Mouse (Mus musculus): ENCODE measurements at regions not wholly inside any gene's neighbourhood (a gene's known extent, or its start where the extent isn't known, plus 50 kb on each side); places are given as distances from the start of the nearest gene placed in this dataset.

DNA sequence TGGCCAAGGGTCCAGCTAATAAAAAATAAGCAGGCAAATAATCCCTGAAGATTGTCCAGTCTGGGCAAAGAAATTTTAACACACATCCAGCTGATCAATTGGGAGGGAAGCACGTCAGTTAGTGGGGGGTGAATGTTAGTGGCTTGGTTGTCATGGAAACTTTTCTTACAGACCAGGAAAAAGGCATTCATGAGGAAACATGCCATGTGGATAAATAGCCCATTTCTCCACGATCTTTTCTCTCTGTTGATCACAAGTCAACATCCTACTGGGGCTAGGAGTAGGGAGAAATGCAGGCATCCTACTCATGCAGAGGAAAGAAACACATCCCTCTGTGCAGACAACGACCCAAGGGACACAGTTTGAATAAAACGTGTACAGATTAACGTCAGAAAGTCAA, 243.8 kb upstream of the Got2 start:
- H3K4me2 ChIP-seq (replicated peaks; ENCODE audit: low read depth, low read length): no peak overlapping the region
- no peaks in the 10 kb centered on the region for H3K9me3 ChIP-seq (ENCODE audit: low read length)
- no peak for TF ChIP-seq CTCF (IDR thresholded peaks at IDR 0.05)
- TF ChIP-seq EP300 (IDR thresholded peaks at IDR 0.05): no peak
- ATAC-seq (no peak), DNase-seq (ENCODE audit: low spot score) (no peak)
- no peaks in the 10 kb centered on the region for H3K36me3 ChIP-seq (ENCODE audit: insufficient read depth, low read length)
- 49% methylated on average over 5 of the region's 5 CpGs for WGBS
- no peak overlapping the region for H3K4me3 ChIP-seq (ENCODE audit: low read depth, low read length)
- no peak overlapping the region for H3K9ac ChIP-seq (replicated peaks; ENCODE audit: low read depth)
- no peak overlapping the region for H3K27ac ChIP-seq (ENCODE audit: low read length)
- no peaks in the 10 kb centered on the region for H3K27me3 ChIP-seq (replicated peaks; ENCODE audit: insufficient read depth, low read length)
- no peaks in the 10 kb centered on the region for H3K4me1 ChIP-seq (ENCODE audit: insufficient read depth, low read depth, low read length)

GRCm38 (mm10) chr8:96128329-96128728, 240.0 kb upstream of the Got2 start:
- no peaks in the 10 kb centered on the region for H3K4me1 ChIP-seq (ENCODE audit: insufficient read depth, low read depth, low read length)
- no peak overlapping the region for H3K4me3 ChIP-seq (ENCODE audit: low read depth, low read length)
- no peak overlapping the region for H3K9ac ChIP-seq (replicated peaks; ENCODE audit: low read depth)
- no peak for DNase-seq (ENCODE audit: low spot score)
- TF ChIP-seq CTCF (IDR thresholded peaks at IDR 0.05) (no peak), EP300 (IDR thresholded peaks at IDR 0.05) (no peak)
- H3K9me3 ChIP-seq (ENCODE audit: low read length): no peaks in the 10 kb centered on the region
- 70% methylated on average over 2 of the region's 2 CpGs for WGBS
- no peaks in the 10 kb centered on the region for H3K36me3 ChIP-seq (ENCODE audit: insufficient read depth, low read length)
- no peak overlapping the region for H3K27ac ChIP-seq (ENCODE audit: low read length)
- ATAC-seq: no peak
- H3K4me2 ChIP-seq (replicated peaks; ENCODE audit: low read depth, low read length): no peak overlapping the region
- H3K27me3 ChIP-seq (replicated peaks; ENCODE audit: insufficient read depth, low read length): no peaks in the 10 kb centered on the region

GRCm38 (mm10) chr8:96100817-96101216, 212.5 kb upstream of the Got2 start:
- H3K9ac ChIP-seq (replicated peaks; ENCODE audit: low read depth): no peak overlapping the region
- DNase-seq (ENCODE audit: low spot score): no peak
- no peaks in the 10 kb centered on the region for H3K36me3 ChIP-seq (ENCODE audit: insufficient read depth, low read length)
- TF ChIP-seq CTCF (IDR thresholded peaks at IDR 0.05): no peak
- TF ChIP-seq EP300 (IDR thresholded peaks at IDR 0.05): no peak
- ATAC-seq: no peak
- WGBS: 82% methylated on average over 5 of the region's 5 CpGs
- no peak overlapping the region for H3K27ac ChIP-seq (ENCODE audit: low read length)
- no peak overlapping the region for H3K4me2 ChIP-seq (replicated peaks; ENCODE audit: low read depth, low read length)
- H3K4me1 ChIP-seq (ENCODE audit: insufficient read depth, low read depth, low read length): no peaks in the 10 kb centered on the region
- no peaks in the 10 kb centered on the region for H3K9me3 ChIP-seq (ENCODE audit: low read length)
- no peak overlapping the region for H3K4me3 ChIP-seq (ENCODE audit: low read depth, low read length)
- no peaks in the 10 kb centered on the region for H3K27me3 ChIP-seq (replicated peaks; ENCODE audit: insufficient read depth, low read length)

DNA sequence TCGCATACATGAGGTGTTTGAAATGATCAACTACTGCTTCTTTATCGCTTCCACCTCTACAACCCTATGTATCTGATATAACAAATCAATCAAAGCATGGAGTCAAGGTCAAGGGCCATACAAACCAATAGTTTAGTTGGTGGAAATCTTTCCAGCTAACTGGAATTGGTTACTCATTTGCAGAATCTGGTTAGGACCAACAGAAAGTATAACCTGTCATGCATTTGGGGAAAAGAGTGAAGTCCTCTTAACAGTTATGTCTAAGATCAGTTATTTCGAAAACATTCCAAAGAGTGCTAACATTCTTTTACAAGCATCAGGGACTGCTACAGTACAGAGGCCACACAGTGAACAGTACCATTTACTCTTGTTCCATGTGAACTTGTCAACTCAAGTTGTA, 204.6 kb upstream of the Got2 start:
- DNase-seq (ENCODE audit: low spot score): no peak
- H3K4me3 ChIP-seq (ENCODE audit: low read depth, low read length): no peak overlapping the region
- no peak for TF ChIP-seq CTCF (IDR thresholded peaks at IDR 0.05)
- TF ChIP-seq EP300 (IDR thresholded peaks at IDR 0.05): no peak
- no peaks in the 10 kb centered on the region for H3K4me1 ChIP-seq (ENCODE audit: insufficient read depth, low read depth, low read length)
- no peak overlapping the region for H3K4me2 ChIP-seq (replicated peaks; ENCODE audit: low read depth, low read length)
- 78% methylated on average over 3 of the region's 3 CpGs for WGBS
- H3K9ac ChIP-seq (replicated peaks; ENCODE audit: low read depth): no peak overlapping the region
- no peak for ATAC-seq
- no peaks in the 10 kb centered on the region for H3K9me3 ChIP-seq (ENCODE audit: low read length)
- no peaks in the 10 kb centered on the region for H3K36me3 ChIP-seq (ENCODE audit: insufficient read depth, low read length)
- no peaks in the 10 kb centered on the region for H3K27me3 ChIP-seq (replicated peaks; ENCODE audit: insufficient read depth, low read length)
- no peak overlapping the region for H3K27ac ChIP-seq (ENCODE audit: low read length)

DNA sequence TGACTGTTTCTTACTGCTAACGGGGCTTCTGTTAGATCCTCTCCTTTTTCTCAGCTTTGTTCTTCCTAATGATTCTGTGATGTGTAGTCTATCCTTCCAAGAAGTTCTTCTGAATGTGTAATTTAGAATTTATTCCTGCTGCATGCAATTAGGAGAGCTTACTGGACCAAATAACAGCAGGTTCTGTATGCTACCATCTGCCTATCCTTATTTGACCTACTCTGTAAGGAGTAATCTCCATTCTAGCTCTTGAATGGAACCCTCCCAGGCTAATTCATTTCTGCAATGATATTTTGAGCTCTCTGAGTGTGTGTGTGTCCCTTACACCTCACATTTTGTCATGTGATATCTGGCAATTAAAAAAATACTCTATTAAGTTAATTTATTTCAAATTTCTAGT, 201.9 kb upstream of the Got2 start:
- no peak overlapping the region for H3K4me2 ChIP-seq (replicated peaks; ENCODE audit: low read depth, low read length)
- TF ChIP-seq EP300 (IDR thresholded peaks at IDR 0.05) (no peak), CTCF (IDR thresholded peaks at IDR 0.05) (no peak)
- ATAC-seq (no peak), DNase-seq (ENCODE audit: low spot score) (no peak)
- 74% methylated on average over 1 of the region's 1 CpGs for WGBS
- H3K9ac ChIP-seq (replicated peaks; ENCODE audit: low read depth): no peak overlapping the region
- no peaks in the 10 kb centered on the region for H3K36me3 ChIP-seq (ENCODE audit: insufficient read depth, low read length)
- H3K9me3 ChIP-seq (ENCODE audit: low read length): no peaks in the 10 kb centered on the region
- H3K4me3 ChIP-seq (ENCODE audit: low read depth, low read length): no peak overlapping the region
- no peaks in the 10 kb centered on the region for H3K27me3 ChIP-seq (replicated peaks; ENCODE audit: insufficient read depth, low read length)
- no peak overlapping the region for H3K27ac ChIP-seq (ENCODE audit: low read length)
- no peaks in the 10 kb centered on the region for H3K4me1 ChIP-seq (ENCODE audit: insufficient read depth, low read depth, low read length)

DNA sequence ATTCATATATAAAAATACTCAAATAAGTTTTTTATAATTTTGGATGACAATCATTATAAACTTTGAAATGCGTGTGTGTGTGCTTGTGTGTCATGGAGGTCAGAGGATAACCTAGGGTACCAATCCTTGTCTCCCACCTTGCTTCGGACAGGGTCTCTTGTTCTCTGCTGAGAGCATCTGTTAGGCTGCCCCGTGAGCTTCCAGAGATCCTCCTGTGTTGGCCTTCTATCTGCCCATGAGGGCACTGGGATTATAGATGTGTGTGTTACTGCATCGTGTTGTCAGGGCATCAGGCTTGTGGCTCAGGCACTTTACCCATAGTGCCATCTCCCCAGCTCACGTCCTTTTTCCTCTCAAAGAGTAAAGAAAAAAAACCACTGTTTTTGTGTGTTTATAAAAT, 180.0 kb upstream of the Got2 start:
- H3K9ac ChIP-seq (replicated peaks; ENCODE audit: low read depth): no peak overlapping the region
- no peaks in the 10 kb centered on the region for H3K27me3 ChIP-seq (replicated peaks; ENCODE audit: insufficient read depth, low read length)
- H3K9me3 ChIP-seq (ENCODE audit: low read length): no peaks in the 10 kb centered on the region
- no peak overlapping the region for H3K4me2 ChIP-seq (replicated peaks; ENCODE audit: low read depth, low read length)
- H3K4me1 ChIP-seq (ENCODE audit: insufficient read depth, low read depth, low read length): no peaks in the 10 kb centered on the region
- TF ChIP-seq CTCF (IDR thresholded peaks at IDR 0.05): no peak
- TF ChIP-seq EP300 (IDR thresholded peaks at IDR 0.05): no peak
- H3K4me3 ChIP-seq (ENCODE audit: low read depth, low read length): no peak overlapping the region
- 70% methylated on average over 5 of the region's 5 CpGs for WGBS
- H3K27ac ChIP-seq (ENCODE audit: low read length): no peak overlapping the region
- DNase-seq (ENCODE audit: low spot score) (no peak), ATAC-seq (no peak)
- H3K36me3 ChIP-seq (ENCODE audit: insufficient read depth, low read length): no peaks in the 10 kb centered on the region

DNA sequence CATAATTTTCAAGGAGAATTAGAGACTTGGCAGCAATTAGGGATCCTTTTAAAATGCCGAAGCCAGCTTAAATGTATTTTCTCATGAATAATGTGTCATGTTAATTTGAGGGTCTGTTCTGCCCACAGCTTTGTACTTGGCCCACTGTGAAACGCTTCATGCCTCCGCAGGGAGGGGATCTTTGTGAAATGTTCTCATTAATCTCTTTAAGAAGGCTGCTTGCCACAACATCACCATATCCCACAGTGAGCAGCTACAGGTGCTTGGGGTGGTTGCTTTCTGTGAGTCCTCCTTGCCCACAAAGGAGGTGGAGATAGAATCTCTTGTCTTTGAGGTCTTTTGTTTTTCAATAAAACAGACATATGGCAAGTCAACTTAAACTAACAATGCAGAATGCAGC, 159.3 kb upstream of the Got2 start:
- Histone ChIP-seq H3K36me3 (ENCODE audit: insufficient read depth, low read length) (no peaks in the 10 kb centered on the region), H3K4me1 (ENCODE audit: insufficient read depth, low read depth, low read length) (no peaks in the 10 kb centered on the region), H3K27ac (ENCODE audit: low read length) (no peak overlapping the region), H3K27me3 (replicated peaks; ENCODE audit: insufficient read depth, low read length) (no peaks in the 10 kb centered on the region), H3K4me2 (replicated peaks; ENCODE audit: low read depth, low read length) (no peak overlapping the region), H3K9me3 (ENCODE audit: low read length) (no peaks in the 10 kb centered on the region), H3K9ac (replicated peaks; ENCODE audit: low read depth) (no peak overlapping the region), H3K4me3 (ENCODE audit: low read depth, low read length) (no peak overlapping the region)
- 75% methylated on average over 3 of the region's 3 CpGs for WGBS
- ATAC-seq (no peak), DNase-seq (ENCODE audit: low spot score) (no peak)
- TF ChIP-seq EP300 (IDR thresholded peaks at IDR 0.05) (no peak), CTCF (IDR thresholded peaks at IDR 0.05) (no peak)
